Mouse (Mus musculus) neutrophil, adult 5-6 weeks (primary cell): Measurements from ENCODE around the gene Elf1. TPM values are rescaled to one million over a fixed set of nuclear protein-coding genes. Genes with fewer than 3 reads are reported as not detected.

ENCODE experiments used
- ATAC-seq: fragments of 151-379, 151-347 bp; 2 replicates; pipeline ENCODE4 v1.8.0; 2017; ENCODE audit warnings: mild to moderate bottlenecking, moderate TSS enrichment; ENCODE audit not compliant: insufficient number of reproducible peaks, poor library complexity, low FRiP score, severe bottlenecking; ENCODE audit errors: extremely low read depth
- total RNA-seq: library from RNA; stranded (forward); fragments of 200-1000 nt; gene quantifications from 2 replicates; pipeline ENCODE4 v1.2.3, GENCODE M21; 2017

Elf1 gene
- total RNA-seq, 1 experiment from 2014 or later: 249 TPM

- no peak for ATAC-seq
These were observed 56.9 kb downstream of the Elf1 start for GRCm38 (mm10) chr14:79537921-79538320.

- no peak for ATAC-seq
These were observed 60.6 kb downstream of the Elf1 start for GRCm38 (mm10) chr14:79541606-79542005.

GRCm38 (mm10) chr14:79549343-79549742 lies 68.3 kb downstream of the Elf1 start:
- peak; percentile 96 for ATAC-seq

GRCm38 (mm10) chr14:79551929-79552328 lies 70.9 kb downstream of the Elf1 start:
- no peak for ATAC-seq

- no peak for ATAC-seq
These were observed 71.9 kb downstream of the Elf1 start for GRCm38 (mm10) chr14:79552854-79553253.

GRCm38 (mm10) chr14:79557796-79558195 lies 76.8 kb downstream of the Elf1 start:
- ATAC-seq: no peak

- ATAC-seq: peak; percentile 79
These were observed 81.8 kb downstream of the Elf1 start for GRCm38 (mm10) chr14:79562745-79563144.

- no peak for ATAC-seq
These were observed 83.8 kb downstream of the Elf1 start for GRCm38 (mm10) chr14:79564784-79565183.

GRCm38 (mm10) chr14:79573482-79574191 lies 92.6 kb downstream of the Elf1 start:
- no peak for ATAC-seq

- no peak for ATAC-seq
These were observed 93.4 kb downstream of the Elf1 start for GRCm38 (mm10) chr14:79574361-79574760.

GRCm38 (mm10) chr14:79583526-79584245 lies 102.7 kb downstream of the Elf1 start:
- no peak for ATAC-seq

- no peak for ATAC-seq
These were observed 105.6 kb downstream of the Elf1 start for GRCm38 (mm10) chr14:79586499-79587138.

GRCm38 (mm10) chr14:79587139-79587851 lies 106.3 kb downstream of the Elf1 start, which contains the start of gene Sugt1:
Gene Sugt1 (plus strand): TSS chr14:79587691.
- ATAC-seq: peak; percentile 96

GRCm38 (mm10) chr14:79587852-79588229 lies 106.8 kb downstream of the Elf1 start:
- ATAC-seq: no peak

- ATAC-seq: no peak
These were observed 107.5 kb downstream of the Elf1 start for GRCm38 (mm10) chr14:79588534-79588951.

- ATAC-seq: no peak
These were observed 108.4 kb downstream of the Elf1 start for GRCm38 (mm10) chr14:79589401-79589800.

GRCm38 (mm10) chr14:79590916-79591315 lies 109.9 kb downstream of the Elf1 start:
- ATAC-seq: no peak

GRCm38 (mm10) chr14:79591611-79592010 lies 110.6 kb downstream of the Elf1 start:
- ATAC-seq: no peak

GRCm38 (mm10) chr14:79594069-79594468 lies 113.1 kb downstream of the Elf1 start:
- ATAC-seq: no peak
